Mouse (Mus musculus) heart, postnatal 4 days (tissue): ENCODE data around the gene Calcr. TPM values are rescaled to one million over a fixed set of nuclear protein-coding genes. Genes with fewer than 3 reads are reported as not detected.
"Not testable (repeated sequence)": the region's sequence is repeated elsewhere in the genome, so short reads cannot be mapped to it uniquely, and the experiment has no call there.

Experiments
- DNase-seq: peaks from one replicate; pipeline ENCODE4 v3.0.0; 2021
- microRNA-seq, 2 experiments: library from miRNA; unstranded; fragments of <30 nt; microRNA quantifications; one replicate each; pipeline ENCODE4 v1.2.0; 2021 to 2022
- total RNA-seq, 2 experiments: library from RNA; stranded (reverse); gene quantifications; 2 replicates each; pipeline ENCODE4 v1.2.3; 2021

Gene Calcr
- total RNA-seq: not detected

- no peak for DNase-seq
Observed at GRCm38 (mm10) chr6:3764230-3764764, at the start of gene Calcr. Calcr (minus strand) TSS chr6:3764714.

- DNase-seq: no peak
Observed at GRCm38 (mm10) chr6:3767485-3767884, 3.0 kb upstream of the Calcr start.

GRCm38 (mm10) chr6:3763171-3763967, 1.1 kb downstream of the Calcr start:
- DNase-seq: no peak

- no peak for DNase-seq
Observed at GRCm38 (mm10) chr6:3751576-3751975, 12.9 kb downstream of the Calcr start.

- no peak for DNase-seq
Observed at GRCm38 (mm10) chr6:3749624-3750023, 14.9 kb downstream of the Calcr start.

GRCm38 (mm10) chr6:3745546-3745945, 19.0 kb downstream of the Calcr start:
- no peak for DNase-seq

- no peak for DNase-seq
Observed at GRCm38 (mm10) chr6:3741996-3742713, 22.4 kb downstream of the Calcr start.

GRCm38 (mm10) chr6:3741296-3741695, 23.2 kb downstream of the Calcr start:
- DNase-seq: no peak

- DNase-seq: no peak
Observed at GRCm38 (mm10) chr6:3730246-3730867, 34.2 kb downstream of the Calcr start.

GRCm38 (mm10) chr6:3688087-3688642, 76.3 kb downstream of the Calcr start:
- no peak for DNase-seq

GRCm38 (mm10) chr6:3678286-3678685, 86.2 kb downstream of the Calcr start:
- not testable (repeated sequence) for DNase-seq

- DNase-seq: no peak
Observed at GRCm38 (mm10) chr6:3677806-3678205, 86.7 kb downstream of the Calcr start.

GRCm38 (mm10) chr6:3671941-3672340, 92.6 kb downstream of the Calcr start:
- DNase-seq: not testable (repeated sequence)

GRCm38 (mm10) chr6:3664147-3664716, 100.3 kb downstream of the Calcr start:
- DNase-seq: no peak

GRCm38 (mm10) chr6:3658405-3658804, 106.1 kb downstream of the Calcr start:
- no peak for DNase-seq

Small RNAs within 50 kb of the gene (microRNA-seq; reads per million reads assigned to microRNA genes)
- gene Mir489 (0 reads per million in 2 experiments), gene Mir653 (0 to 0.69 reads per million in 2 experiments)

Other genes starting within 250 kb of the Calcr start
- gene Tfpi2, start 224.2 kb upstream of the Calcr start, total RNA-seq: 1 to 10 TPM; 2.1 to 2.5 TPM
- not detected for gene Gngt1, start 229.1 kb upstream of the Calcr start, total RNA-seq
- gene Gng11, start 239.2 kb upstream of the Calcr start, total RNA-seq: 100 to 1,000 TPM; 115 to 118 TPM